15 mouse cellular contexts compared by ENCODE assay signal in the genomic region with DNA sequence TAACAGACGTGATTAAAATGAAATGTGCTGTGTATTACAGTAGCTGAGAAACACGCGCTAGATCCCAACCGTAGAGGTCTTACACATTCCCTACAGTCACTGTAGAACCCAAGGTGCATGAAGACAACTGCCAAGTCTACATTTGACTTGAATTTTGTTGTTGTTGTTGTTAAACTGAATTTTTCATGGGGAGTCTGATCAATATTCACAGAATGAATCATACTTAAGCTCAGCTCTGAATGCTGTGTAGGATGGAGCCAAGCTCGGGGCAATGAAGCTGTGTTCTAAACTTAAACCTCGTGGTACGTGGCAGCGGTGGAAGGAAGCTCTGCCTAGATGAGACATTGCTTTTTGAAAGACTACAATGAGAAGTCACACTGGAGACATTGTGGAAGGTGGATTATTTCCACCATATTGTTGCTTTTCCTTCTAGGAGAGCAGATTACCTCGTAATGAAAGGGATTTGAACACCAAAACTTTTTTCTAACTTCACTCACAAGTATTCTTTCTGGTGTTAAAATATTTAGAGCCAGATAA. TPM values are rescaled to one million over a fixed set of nuclear protein-coding genes. Genes with fewer than 3 reads are reported as not detected.
A peak's percentile ranks its signal among the peaks of the same experiment; 100 is the strongest.
DNase-seq lines count a peak whose midpoint lies in the region; ATAC-seq and TF ChIP-seq lines count a peak whose summit lies in the region.
"Had no signal": no experiment of that assay in that cellular context is flagged by ENCODE, and none has a peak within 500 bp of the region (broad histone marks: within the 10 kb centered on the region; RNA-seq: fewer than 3 reads in every experiment).

No protein-coding gene starts in this region.

- no peak for ATAC-seq in heart, embryonic 14.5 days (ENCODE audit: insufficient number of reproducible peaks, insufficient read depth, low FRiP score, low read depth)
- no peak for ATAC-seq in midbrain, embryonic 12.5 days (ENCODE audit: low FRiP score, low read depth)
- no peak for ATAC-seq in midbrain, embryonic 15.5 days (replicated peaks)
- ATAC-seq in forebrain, postnatal 0 days: no peak
- ATAC-seq in stomach, embryonic 15.5 days (ENCODE audit: insufficient read depth, low FRiP score, low read depth): no peak
- ATAC-seq: lung, postnatal 0 days had no signal

- H3K36me3 ChIP-seq in heart, embryonic 14.5 days (ENCODE audit: control insufficient read depth, insufficient read depth, low read length): no peaks in the 10 kb centered on the region
- H3K36me3 ChIP-seq in midbrain, embryonic 12.5 days: no peaks in the 10 kb centered on the region
- H3K36me3 ChIP-seq in midbrain, embryonic 15.5 days (replicated peaks): no peaks in the 10 kb centered on the region
- H3K36me3 ChIP-seq in forebrain, postnatal 0 days (ENCODE audit: insufficient read depth): no peaks in the 10 kb centered on the region
- no peaks in the 10 kb centered on the region for H3K36me3 ChIP-seq in stomach, embryonic 15.5 days

- H3K4me2 ChIP-seq in heart, embryonic 14.5 days (ENCODE audit: low read length): peak overlapping the region; percentile 42
- H3K4me2 ChIP-seq in midbrain, embryonic 12.5 days (replicated peaks): peak overlapping the region; percentile 32; the same call in 1 of the 2 replicates
- no peak overlapping the region for H3K4me2 ChIP-seq in midbrain, embryonic 15.5 days
- 0 out of 2 replicates have a peak overlapping the region, but pooled peaks have one; percentile 4 for H3K4me2 ChIP-seq in forebrain, postnatal 0 days (ENCODE audit: low read depth)
- peak overlapping the region; percentile 25; the same call in 1 of the 2 replicates for H3K4me2 ChIP-seq in stomach, embryonic 15.5 days

- 36% methylated on average over 9 of the region's 9 CpGs for WGBS in heart, embryonic 14.5 days
- 30% methylated on average over 9 of the region's 9 CpGs for WGBS in midbrain, embryonic 12.5 days
- 38% methylated on average over 9 of the region's 9 CpGs for WGBS in midbrain, embryonic 15.5 days
- WGBS in forebrain, postnatal 0 days: 33% methylated on average over 9 of the region's 9 CpGs
- 33% methylated on average over 9 of the region's 9 CpGs for WGBS in stomach, embryonic 15.5 days

- H3K4me3 ChIP-seq in heart, embryonic 14.5 days (ENCODE audit: control insufficient read depth in 1 of 2, insufficient read depth in 1 of 2, low read depth in 1 of 2, low read length in 2 of 2): peak overlapping the region in 1 of 2 experiments; percentile 18; a peak in 1 of 4 replicates
- no peak overlapping the region for H3K4me3 ChIP-seq in midbrain, embryonic 12.5 days
- H3K4me3 ChIP-seq in midbrain, embryonic 15.5 days: no peak overlapping the region
- no peak overlapping the region for H3K4me3 ChIP-seq in forebrain, postnatal 0 days (ENCODE audit: low read depth, low read length)
- peak overlapping the region; percentile 2; the same call in 1 of the 2 replicates for H3K4me3 ChIP-seq in stomach, embryonic 15.5 days (replicated peaks)

- H3K27me3 ChIP-seq in heart, embryonic 14.5 days (ENCODE audit: control insufficient read depth, insufficient read depth, low read length): no peaks in the 10 kb centered on the region
- H3K27me3 ChIP-seq in midbrain, embryonic 12.5 days: peaks cover 15% of the 10 kb centered on the region
- peaks cover 17% of the 10 kb centered on the region; the same call in 1 of the 2 replicates for H3K27me3 ChIP-seq in midbrain, embryonic 15.5 days (replicated peaks)
- H3K27me3 ChIP-seq in forebrain, postnatal 0 days (ENCODE audit: insufficient read depth, low read length): peaks cover 11% of the 10 kb centered on the region; the same call in 1 of the 2 replicates
- H3K27me3 ChIP-seq in stomach, embryonic 15.5 days (replicated peaks): no peaks in the 10 kb centered on the region

- H3K4me1 ChIP-seq in heart, embryonic 14.5 days (ENCODE audit: control insufficient read depth in 2 of 2, insufficient read depth in 2 of 2, low read length in 2 of 2): peaks cover 11 to 27% of the 10 kb centered on the region in 2 experiments; a peak in 3 of 4 replicates
- peaks cover 31% of the 10 kb centered on the region for H3K4me1 ChIP-seq in midbrain, embryonic 12.5 days
- H3K4me1 ChIP-seq in midbrain, embryonic 15.5 days: peaks cover 10% of the 10 kb centered on the region
- H3K4me1 ChIP-seq in forebrain, postnatal 0 days (ENCODE audit: insufficient read depth): no peaks in the 10 kb centered on the region; the same call in 1 of the 2 replicates
- H3K4me1 ChIP-seq in stomach, embryonic 15.5 days: peaks cover 5% of the 10 kb centered on the region

- H3K9ac ChIP-seq in heart, embryonic 14.5 days (ENCODE audit: low read length): no peak overlapping the region
- H3K9ac ChIP-seq in midbrain, embryonic 12.5 days (replicated peaks): no peak overlapping the region
- H3K9ac ChIP-seq in midbrain, embryonic 15.5 days: no peak overlapping the region
- no peak overlapping the region for H3K9ac ChIP-seq in forebrain, postnatal 0 days
- no peak overlapping the region for H3K9ac ChIP-seq in stomach, embryonic 15.5 days

- no peak for DNase-seq in heart, adult 9 months (ENCODE audit: low spot score in 2 of 2)
- no peak for DNase-seq in forebrain, postnatal 0 days
- no peak for DNase-seq in layer of hippocampus, postnatal 25 days (ENCODE audit: extremely low spot score in 1 of 2, low spot score in 1 of 2)
- no peak for DNase-seq in left cerebral cortex, adult 11 months (ENCODE audit: low spot score)
- DNase-seq: adrenal gland, postnatal 10 days; cerebellum, adult 9-10 months; thymus, postnatal 25 days had no signal

- no peak overlapping the region for H3K27ac ChIP-seq in heart, embryonic 14.5 days (replicated peaks in 1 of 2; ENCODE audit: control insufficient read depth in 1 of 2, insufficient read depth in 1 of 2, low read depth in 2 of 2, low read length in 2 of 2)
- H3K27ac ChIP-seq in midbrain, embryonic 12.5 days (replicated peaks): no peak overlapping the region
- no peak overlapping the region for H3K27ac ChIP-seq in midbrain, embryonic 15.5 days
- no peak overlapping the region for H3K27ac ChIP-seq in forebrain, postnatal 0 days (ENCODE audit: low read depth, low read length)
- H3K27ac ChIP-seq in stomach, embryonic 15.5 days: no peak overlapping the region

- no peak for TF ChIP-seq CTCF in forebrain, postnatal 0 days (IDR thresholded peaks at IDR 0.05; ENCODE audit: low read depth)

- H3K9me3 ChIP-seq in heart, embryonic 14.5 days (ENCODE audit: control insufficient read depth, low read length): no peaks in the 10 kb centered on the region
- no peaks in the 10 kb centered on the region for H3K9me3 ChIP-seq in midbrain, embryonic 12.5 days
- H3K9me3 ChIP-seq in midbrain, embryonic 15.5 days: no peaks in the 10 kb centered on the region
- no peaks in the 10 kb centered on the region for H3K9me3 ChIP-seq in forebrain, postnatal 0 days (ENCODE audit: low read length)
- H3K9me3 ChIP-seq in stomach, embryonic 15.5 days: no peaks in the 10 kb centered on the region

RNA-seq across cellular contexts. Expression of gene Btn2a2, which starts 13.4 kb away (rescaled TPM):
- polyA plus RNA-seq in heart, embryonic 14.5 days (2014; fragmentation: Nextera tagmentation; extraction: Ambion mirVana): 0.40 and 0.43 TPM in 2 replicates
- 0.10 and 0.17 TPM in 2 replicates for polyA plus RNA-seq in midbrain, embryonic 12.5 days (2016; fragmentation: Nextera tagmentation; extraction: Ambion mirVana)
- not detected in 2 replicates for polyA plus RNA-seq in midbrain, embryonic 15.5 days (2015; fragmentation: Nextera tagmentation; extraction: Ambion mirVana)
- not detected in 2 replicates for total RNA-seq in forebrain, postnatal 0 days (2014; rRNA removed)
- 0.10 TPM in 1 of 2 replicates, not detected in the other for polyA plus RNA-seq in forebrain, postnatal 0 days (2015; fragmentation: Nextera tagmentation; extraction: Ambion mirVana)
- 0.08 and 0.15 TPM in 2 replicates for polyA plus RNA-seq in stomach, embryonic 15.5 days (2015; fragmentation: Nextera tagmentation; extraction: Ambion mirVana)
- total RNA-seq in layer of hippocampus, postnatal 25 days (2021): under 1 TPM; 0.59 to 0.66 TPM
- total RNA-seq: adrenal gland, postnatal 10 days; hematopoietic stem cell, adult 5-6 weeks had no signal
- polyA plus RNA-seq: neural tube, embryonic 14.5 days had no signal

RNA-seq across cellular contexts. Expression of gene Hist1h4h, which starts 28.8 kb away (rescaled TPM):
- polyA plus RNA-seq in heart, embryonic 14.5 days (2014; fragmentation: Nextera tagmentation; extraction: Ambion mirVana): 7.5 and 8.5 TPM in 2 replicates
- polyA plus RNA-seq in midbrain, embryonic 12.5 days (2016; fragmentation: Nextera tagmentation; extraction: Ambion mirVana): 4.2 and 4.4 TPM in 2 replicates
- 3.3 and 5.1 TPM in 2 replicates for polyA plus RNA-seq in midbrain, embryonic 15.5 days (2015; fragmentation: Nextera tagmentation; extraction: Ambion mirVana)
- total RNA-seq in forebrain, postnatal 0 days (2014; rRNA removed): 1,275 and 1,840 TPM in 2 replicates
- polyA plus RNA-seq in forebrain, postnatal 0 days (2015; fragmentation: Nextera tagmentation; extraction: Ambion mirVana): 4.1 and 5.7 TPM in 2 replicates
- 6.1 and 7.3 TPM in 2 replicates for polyA plus RNA-seq in stomach, embryonic 15.5 days (2015; fragmentation: Nextera tagmentation; extraction: Ambion mirVana)
- total RNA-seq in layer of hippocampus, postnatal 25 days (2021): 100 to 1,000 TPM; 289 to 367 TPM

RNA-seq across cellular contexts. Expression of gene Hist1h2af, which starts 31.6 kb away (rescaled TPM):
- polyA plus RNA-seq in heart, embryonic 14.5 days (2014; fragmentation: Nextera tagmentation; extraction: Ambion mirVana): 3.8 and 5.4 TPM in 2 replicates
- 7.9 and 8.4 TPM in 2 replicates for polyA plus RNA-seq in midbrain, embryonic 12.5 days (2016; fragmentation: Nextera tagmentation; extraction: Ambion mirVana)
- 0.69 TPM in 1 of 2 replicates, not detected in the other for polyA plus RNA-seq in midbrain, embryonic 15.5 days (2015; fragmentation: Nextera tagmentation; extraction: Ambion mirVana)
- total RNA-seq in forebrain, postnatal 0 days (2014; rRNA removed): 135 and 227 TPM in 2 replicates
- polyA plus RNA-seq in forebrain, postnatal 0 days (2015; fragmentation: Nextera tagmentation; extraction: Ambion mirVana): not detected in 2 replicates
- 4.1 and 13.0 TPM in 2 replicates for polyA plus RNA-seq in stomach, embryonic 15.5 days (2015; fragmentation: Nextera tagmentation; extraction: Ambion mirVana)
- total RNA-seq in layer of hippocampus, postnatal 25 days (2021): 10 to 100 TPM in 1 of 2 experiments, 1 to 10 TPM in 1; 7.8 to 12.2 TPM
- polyA plus RNA-seq: neural tube, embryonic 14.5 days had no signal

RNA-seq across cellular contexts. Expression of gene Hist1h3g, which starts 33.1 kb away (rescaled TPM):
- 3.0 and 4.3 TPM in 2 replicates for polyA plus RNA-seq in heart, embryonic 14.5 days (2014; fragmentation: Nextera tagmentation; extraction: Ambion mirVana)
- 4.8 and 6.9 TPM in 2 replicates for polyA plus RNA-seq in midbrain, embryonic 12.5 days (2016; fragmentation: Nextera tagmentation; extraction: Ambion mirVana)
- 2.2 TPM in 1 of 2 replicates, not detected in the other for polyA plus RNA-seq in midbrain, embryonic 15.5 days (2015; fragmentation: Nextera tagmentation; extraction: Ambion mirVana)
- total RNA-seq in forebrain, postnatal 0 days (2014; rRNA removed): 116 and 134 TPM in 2 replicates
- polyA plus RNA-seq in forebrain, postnatal 0 days (2015; fragmentation: Nextera tagmentation; extraction: Ambion mirVana): 0.50 TPM in 1 of 2 replicates, not detected in the other
- 6.5 and 7.3 TPM in 2 replicates for polyA plus RNA-seq in stomach, embryonic 15.5 days (2015; fragmentation: Nextera tagmentation; extraction: Ambion mirVana)
- 1 to 10 TPM; 3.6 to 5.7 TPM for total RNA-seq in layer of hippocampus, postnatal 25 days (2021)

RNA-seq across cellular contexts. Expression of gene Btn1a1, which starts 36.4 kb away (rescaled TPM):
- polyA plus RNA-seq in heart, embryonic 14.5 days (2014; fragmentation: Nextera tagmentation; extraction: Ambion mirVana): 1.7 and 1.9 TPM in 2 replicates
- not detected in 2 replicates for polyA plus RNA-seq in midbrain, embryonic 12.5 days (2016; fragmentation: Nextera tagmentation; extraction: Ambion mirVana)
- 0.09 and 0.25 TPM in 2 replicates for polyA plus RNA-seq in midbrain, embryonic 15.5 days (2015; fragmentation: Nextera tagmentation; extraction: Ambion mirVana)
- total RNA-seq in forebrain, postnatal 0 days (2014; rRNA removed): 0.08 and 0.33 TPM in 2 replicates
- 0.12 TPM in 1 of 2 replicates, not detected in the other for polyA plus RNA-seq in forebrain, postnatal 0 days (2015; fragmentation: Nextera tagmentation; extraction: Ambion mirVana)
- polyA plus RNA-seq in stomach, embryonic 15.5 days (2015; fragmentation: Nextera tagmentation; extraction: Ambion mirVana): 0.09 and 0.22 TPM in 2 replicates
- not detected for total RNA-seq in layer of hippocampus, postnatal 25 days (2021)
- total RNA-seq: layer of hippocampus, adult 8-10 months had no signal
